Mouse (Mus musculus) hindbrain, embryonic 11.5 days (tissue): ENCODE data around the gene Tvp23a. TPM values are rescaled to one million over a fixed set of nuclear protein-coding genes. Genes with fewer than 3 reads are reported as not detected.

Experiments used
- ATAC-seq: fragments of 200-750 bp; cut with Nextera tagmentation; 2 replicates; pipeline ENCODE4 v1.8.0; 2017; ENCODE audit warnings: mild to moderate bottlenecking, moderate TSS enrichment, moderate library complexity; ENCODE audit not compliant: low FRiP score
- DNase-seq: peaks from one replicate; pipeline ENCODE4 v3.0.0-alpha.2; 2015; ENCODE audit warnings: low spot score
- H3K27ac ChIP-seq: fragments of 300-500 bp; sonication (generic); 2 replicates; pipeline ENCODE4 v1.5.1; 2014; ENCODE audit warnings: mild to moderate bottlenecking, low read depth, low read length
- H3K27me3 ChIP-seq: fragments of 300-500 bp; sonication (generic); 2 replicates; pipeline ENCODE4 v1.6.1; 2014; ENCODE audit warnings: mild to moderate bottlenecking, low read length, moderate library complexity, mixed read lengths; ENCODE audit not compliant: control insufficient read depth, insufficient read depth
- H3K36me3 ChIP-seq: fragments of 300-500 bp; sonication (generic); 2 replicates; pipeline ENCODE4 v1.6.1; 2014; ENCODE audit warnings: mild to moderate bottlenecking, low read length, moderate library complexity, mixed read lengths; ENCODE audit not compliant: control insufficient read depth, insufficient read depth
- H3K4me1 ChIP-seq: fragments of 300-500 bp; sonication (generic); replicated peaks from 2 replicates; pipeline ENCODE4 v1.6.1; 2014; ENCODE audit warnings: low read length, mixed read lengths; ENCODE audit not compliant: control insufficient read depth, insufficient read depth
- H3K4me2 ChIP-seq: fragments of 300-500 bp; sonication (generic); replicated peaks from 2 replicates; pipeline ENCODE4 v1.6.1; 2014; ENCODE audit warnings: mild to moderate bottlenecking, low read depth, low read length
- H3K4me3 ChIP-seq: fragments of 300-500 bp; sonication (generic); 2 replicates; pipeline ENCODE4 v1.5.1; 2014; ENCODE audit warnings: low read depth, low read length
- H3K9ac ChIP-seq: fragments of 300-500 bp; sonication (generic); 2 replicates; pipeline ENCODE4 v1.6.1; 2014; ENCODE audit warnings: low read depth, low read length
- H3K9me3 ChIP-seq: fragments of 300-500 bp; sonication (generic); 2 replicates; pipeline ENCODE4 v1.6.1; 2016; ENCODE audit warnings: low read length; ENCODE audit not compliant: control insufficient read depth
- WGBS: fragments of 180-500 bp; shearing (Covaris S2); extraction: QIAGEN DNeasy Blood & Tissue Kit; methylation state at CpG from one replicate; pipeline ENCODE4 v1.1.7; 2014; 5-methylcytosine and 5-hydroxymethylcytosine counted together
- polyA plus RNA-seq: library from polyadenylated mRNA; unstranded; fragments of >200 nt; fragmentation: Nextera tagmentation; extraction: Ambion mirVana; gene quantifications from 2 replicates; pipeline ENCODE4 v1.2.1, GENCODE M21; 2014

Gene Tvp23a
- polyA plus RNA-seq, 1 experiment from 2014 or later = 17.2 TPM

DNA sequence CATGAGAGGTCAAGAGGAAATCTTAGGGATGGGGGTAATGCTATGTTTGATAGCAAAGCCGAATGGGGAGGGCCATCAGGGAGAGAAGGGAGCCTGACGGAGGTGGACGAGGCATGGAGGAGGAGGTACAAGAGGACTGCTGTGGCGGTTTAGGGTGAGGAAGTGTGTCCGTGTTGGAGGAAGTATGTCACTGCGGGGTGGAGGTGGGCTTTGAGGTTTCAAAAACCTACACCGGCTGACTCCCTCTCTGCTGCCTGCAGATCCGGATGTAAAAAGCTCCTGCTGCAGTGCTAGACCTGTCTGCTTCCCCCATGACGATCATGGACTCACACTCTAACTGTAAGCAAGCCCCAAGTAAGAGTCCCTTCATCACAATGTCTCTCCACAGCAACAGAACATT, 54.6 kb downstream of the Tvp23a start:
- ATAC-seq (no peak), DNase-seq (no peak)
- H3K4me1 ChIP-seq = no peaks in the 10 kb centered on the region
- H3K27ac ChIP-seq = no peak overlapping the region
- no peaks in the 10 kb centered on the region for H3K9me3 ChIP-seq
- H3K27me3 ChIP-seq = no peaks in the 10 kb centered on the region
- no peak overlapping the region for H3K9ac ChIP-seq
- no peaks in the 10 kb centered on the region for H3K36me3 ChIP-seq
- WGBS = 92% methylated on average over 9 of the region's 9 CpGs
- H3K4me3 ChIP-seq = no peak overlapping the region
- no peak overlapping the region for H3K4me2 ChIP-seq

DNA sequence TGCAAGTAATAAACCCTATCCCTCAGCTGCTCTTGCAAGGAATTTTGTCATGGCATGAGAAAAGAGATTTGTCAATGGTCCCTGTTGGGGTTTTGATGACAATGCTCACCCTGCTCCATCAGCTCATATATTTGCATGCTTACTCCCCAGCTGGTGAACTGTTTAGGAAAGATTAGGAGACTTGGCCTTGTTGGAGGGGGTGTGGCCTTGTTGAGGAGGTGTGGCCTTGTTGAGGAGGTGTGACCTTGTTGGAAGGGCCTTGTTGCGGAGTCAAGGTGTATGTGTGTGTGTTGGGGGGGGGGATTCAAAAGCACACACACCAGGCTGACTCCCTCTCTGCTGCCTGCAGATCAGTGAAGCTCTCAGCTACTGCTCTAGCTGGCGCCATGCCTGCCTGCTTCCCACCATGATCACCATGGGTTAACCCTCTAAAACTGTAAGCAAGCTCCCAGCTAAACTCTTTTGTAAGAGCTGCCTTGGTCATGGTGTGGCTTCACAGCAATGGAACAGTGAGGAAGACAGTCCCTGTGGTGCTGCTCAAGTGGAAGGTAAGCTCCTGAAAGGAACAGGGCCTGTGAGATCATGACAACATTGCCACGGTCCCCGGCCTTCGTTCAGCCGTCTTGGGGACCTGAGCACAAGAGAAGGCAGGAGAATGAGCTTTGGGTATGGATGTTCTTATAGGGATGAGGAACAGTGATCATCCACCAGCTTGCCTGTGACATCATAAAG, 58.4 kb downstream of the Tvp23a start:
- WGBS = 88% methylated on average over 6 of the region's 6 CpGs
- ATAC-seq = no peak
- DNase-seq = no peak

GRCm38 (mm10) chr16:10385261-10385660, 61.9 kb downstream of the Tvp23a start:
- no peak for DNase-seq
- H3K9me3 ChIP-seq = no peaks in the 10 kb centered on the region
- H3K27ac ChIP-seq = no peak overlapping the region
- ATAC-seq = no peak
- no peaks in the 10 kb centered on the region for H3K4me1 ChIP-seq
- no peaks in the 10 kb centered on the region for H3K36me3 ChIP-seq
- no peak overlapping the region for H3K4me3 ChIP-seq
- no peak overlapping the region for H3K4me2 ChIP-seq
- H3K27me3 ChIP-seq = no peaks in the 10 kb centered on the region
- H3K9ac ChIP-seq = no peak overlapping the region
- WGBS = 83% methylated on average over 12 of the region's 12 CpGs

More for the DNA sequence above, 58.4 kb downstream of the Tvp23a start:
- no peaks in the 10 kb centered on the region for H3K36me3 ChIP-seq
- no peak overlapping the region for H3K27ac ChIP-seq
- no peaks in the 10 kb centered on the region for H3K9me3 ChIP-seq
- H3K27me3 ChIP-seq = no peaks in the 10 kb centered on the region
- no peak overlapping the region for H3K9ac ChIP-seq
- no peak overlapping the region for H3K4me2 ChIP-seq
- no peaks in the 10 kb centered on the region for H3K4me1 ChIP-seq
- no peak overlapping the region for H3K4me3 ChIP-seq

- no peak for DNase-seq
- H3K4me2 ChIP-seq = no peak overlapping the region
- no peaks in the 10 kb centered on the region for H3K4me1 ChIP-seq
- 70% methylated on average over 3 of the region's 3 CpGs for WGBS
- H3K27me3 ChIP-seq = no peaks in the 10 kb centered on the region
- H3K4me3 ChIP-seq = no peak overlapping the region
- H3K9ac ChIP-seq = no peak overlapping the region
- no peak overlapping the region for H3K27ac ChIP-seq
- H3K36me3 ChIP-seq = no peaks in the 10 kb centered on the region
- ATAC-seq = no peak
- no peaks in the 10 kb centered on the region for H3K9me3 ChIP-seq
Measured at GRCm38 (mm10) chr16:10384544-10384943, 62.6 kb downstream of the Tvp23a start.

GRCm38 (mm10) chr16:10384060-10384497, 63.1 kb downstream of the Tvp23a start:
- Histone ChIP-seq H3K9me3 (no peaks in the 10 kb centered on the region), H3K36me3 (no peaks in the 10 kb centered on the region), H3K27ac (no peak overlapping the region), H3K27me3 (no peaks in the 10 kb centered on the region), H3K4me3 (no peak overlapping the region), H3K9ac (no peak overlapping the region), H3K4me2 (no peak overlapping the region), H3K4me1 (no peaks in the 10 kb centered on the region)
- ATAC-seq (no peak), DNase-seq (no peak)
- WGBS = 29% methylated on average over 8 of the region's 8 CpGs

- 68% methylated on average over 2 of the region's 2 CpGs for WGBS
- no peak overlapping the region for H3K27ac ChIP-seq
- no peaks in the 10 kb centered on the region for H3K9me3 ChIP-seq
- H3K4me3 ChIP-seq = no peak overlapping the region
- no peaks in the 10 kb centered on the region for H3K27me3 ChIP-seq
- H3K4me1 ChIP-seq = peaks cover under 1% of the 10 kb centered on the region; the same call in 1 of the 2 replicates
- no peaks in the 10 kb centered on the region for H3K36me3 ChIP-seq
- no peak for DNase-seq
- ATAC-seq = no peak
- H3K9ac ChIP-seq = no peak overlapping the region
- no peak overlapping the region for H3K4me2 ChIP-seq
Measured at GRCm38 (mm10) chr16:10379531-10379930, 67.6 kb downstream of the Tvp23a start.

- DNase-seq (no peak), ATAC-seq (no peak)
- Histone ChIP-seq H3K4me1 (peaks cover 3% of the 10 kb centered on the region; the same call in 1 of the 2 replicates), H3K4me2 (no peak overlapping the region), H3K9ac (no peak overlapping the region), H3K9me3 (no peaks in the 10 kb centered on the region), H3K27me3 (no peaks in the 10 kb centered on the region), H3K4me3 (no peak overlapping the region), H3K27ac (no peak overlapping the region), H3K36me3 (no peaks in the 10 kb centered on the region)
- WGBS = 67% methylated on average over 1 of the region's 1 CpGs
Measured at GRCm38 (mm10) chr16:10377286-10377685, 69.9 kb downstream of the Tvp23a start.

- H3K4me3 ChIP-seq = no peak overlapping the region
Measured at GRCm38 (mm10) chr16:10374254-10375011, 72.7 kb downstream of the Tvp23a start.

More at GRCm38 (mm10) chr16:10374254-10375011, 72.7 kb downstream of the Tvp23a start:
- Histone ChIP-seq H3K4me2 (peak overlapping the region; percentile 22), H3K4me1 (peaks cover 3% of the 10 kb centered on the region; the same call in 1 of the 2 replicates), H3K9me3 (no peaks in the 10 kb centered on the region), H3K36me3 (no peaks in the 10 kb centered on the region), H3K9ac (peak overlapping the region; percentile 20; the same call in 1 of the 2 replicates), H3K27me3 (no peaks in the 10 kb centered on the region), H3K27ac (no peak overlapping the region)
- ATAC-seq (peak; percentile 73; the same call in 1 of the 2 replicates), DNase-seq (peak; percentile 72)
- 30% methylated on average over 13 of the region's 13 CpGs for WGBS
